Mouse (Mus musculus): ENCODE measurements around the gene 1500015O10Rik. TPM values are rescaled to one million over a fixed set of nuclear protein-coding genes. Genes with fewer than 3 reads are reported as not detected.
A peak's percentile ranks its signal among the peaks of the same experiment; 100 is the strongest.

The 1500015O10Rik gene
- polyA plus RNA-seq, 1 experiment from 2014 or later = 20.7 TPM

DNA sequence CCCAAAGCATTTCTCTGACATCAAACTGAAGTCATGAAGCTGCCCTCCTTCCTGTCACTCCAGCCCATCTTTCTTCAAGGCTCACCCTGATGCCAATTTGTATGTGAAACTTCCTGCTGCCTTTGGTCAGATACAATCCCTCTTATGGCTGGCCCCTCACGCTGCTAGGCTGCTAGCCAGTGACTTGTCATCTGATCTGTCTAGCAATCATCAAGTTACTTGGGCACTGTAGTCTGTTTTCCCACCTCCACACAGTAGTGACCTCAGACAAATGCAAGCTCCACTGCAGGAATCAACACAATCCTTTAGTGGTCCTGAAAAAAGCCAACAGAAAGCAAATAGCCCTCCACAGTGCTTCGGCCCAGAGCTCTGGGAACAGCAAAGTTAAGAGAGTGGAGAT, 50.8 kb downstream of the 1500015O10Rik start:
- 51% methylated on average over 2 of the region's 2 CpGs for WGBS
- no peak overlapping the region for H3K9ac ChIP-seq
- H3K36me3 ChIP-seq = peaks cover 7% of the 10 kb centered on the region
- no peak overlapping the region for H3K4me3 ChIP-seq
- ATAC-seq (ENCODE audit: borderline replicate concordance, extremely low read depth, low FRiP score, low TSS enrichment) = no peak
- no peak overlapping the region for H3K4me2 ChIP-seq
- no peaks in the 10 kb centered on the region for H3K27me3 ChIP-seq
- H3K27ac ChIP-seq = peak overlapping the region; percentile 6; the same call in 1 of the 2 replicates
- H3K4me1 ChIP-seq = 0 out of 2 replicates have a peak, but pooled peaks cover 9% of the 10 kb centered on the region
- H3K9me3 ChIP-seq = no peaks in the 10 kb centered on the region

GRCm38 (mm10) chr1:43781672-43782071, 51.3 kb downstream of the 1500015O10Rik start:
- Histone ChIP-seq H3K27ac (peak overlapping the region; percentile 6; the same call in 1 of the 2 replicates), H3K4me1 (0 out of 2 replicates have a peak, but pooled peaks cover 9% of the 10 kb centered on the region), H3K27me3 (no peaks in the 10 kb centered on the region), H3K4me2 (no peak overlapping the region), H3K9me3 (no peaks in the 10 kb centered on the region), H3K4me3 (no peak overlapping the region), H3K9ac (no peak overlapping the region), H3K36me3 (peaks cover 7% of the 10 kb centered on the region)
- no peak for ATAC-seq (ENCODE audit: borderline replicate concordance, extremely low read depth, low FRiP score, low TSS enrichment)
- WGBS = 51% methylated on average over 3 of the region's 3 CpGs

GRCm38 (mm10) chr1:43782680-43783079, 52.3 kb downstream of the 1500015O10Rik start:
- H3K9me3 ChIP-seq = no peaks in the 10 kb centered on the region
- no peak overlapping the region for H3K9ac ChIP-seq
- peaks cover 7% of the 10 kb centered on the region for H3K36me3 ChIP-seq
- no peak for ATAC-seq (ENCODE audit: borderline replicate concordance, extremely low read depth, low FRiP score, low TSS enrichment)
- H3K4me1 ChIP-seq = 0 out of 2 replicates have a peak, but pooled peaks cover 9% of the 10 kb centered on the region
- no peak overlapping the region for H3K4me2 ChIP-seq
- no peak overlapping the region for H3K4me3 ChIP-seq
- H3K27ac ChIP-seq = no peak overlapping the region
- H3K27me3 ChIP-seq = no peaks in the 10 kb centered on the region
- WGBS = 92% methylated on average over 3 of the region's 3 CpGs

- no peak overlapping the region for H3K4me3 ChIP-seq
- no peaks in the 10 kb centered on the region for H3K27me3 ChIP-seq
- no peaks in the 10 kb centered on the region for H3K9me3 ChIP-seq
- no peak overlapping the region for H3K9ac ChIP-seq
- H3K27ac ChIP-seq = 0 out of 2 replicates have a peak overlapping the region, but pooled peaks have one; percentile 4
- WGBS = 60% methylated on average over 3 of the region's 3 CpGs
- 0 out of 2 replicates have a peak, but pooled peaks cover 9% of the 10 kb centered on the region for H3K4me1 ChIP-seq
- ATAC-seq (ENCODE audit: borderline replicate concordance, extremely low read depth, low FRiP score, low TSS enrichment) = no peak
- peaks cover 7% of the 10 kb centered on the region for H3K36me3 ChIP-seq
- H3K4me2 ChIP-seq = no peak overlapping the region
Observed at GRCm38 (mm10) chr1:43783186-43783585, 52.8 kb downstream of the 1500015O10Rik start.

GRCm38 (mm10) chr1:43785316-43785715, 54.9 kb downstream of the 1500015O10Rik start:
- Histone ChIP-seq H3K4me2 (no peak overlapping the region), H3K27me3 (no peaks in the 10 kb centered on the region), H3K36me3 (no peaks in the 10 kb centered on the region), H3K27ac (no peak overlapping the region), H3K9me3 (no peaks in the 10 kb centered on the region), H3K4me1 (0 out of 2 replicates have a peak, but pooled peaks cover 9% of the 10 kb centered on the region), H3K9ac (no peak overlapping the region), H3K4me3 (no peak overlapping the region)
- ATAC-seq (ENCODE audit: borderline replicate concordance, extremely low read depth, low FRiP score, low TSS enrichment) = no peak
- 73% methylated on average over 5 of the region's 5 CpGs for WGBS

- Histone ChIP-seq H3K36me3 (no peaks in the 10 kb centered on the region), H3K9ac (no peak overlapping the region), H3K4me2 (no peak overlapping the region), H3K4me3 (no peak overlapping the region), H3K4me1 (0 out of 2 replicates have a peak, but pooled peaks cover 4% of the 10 kb centered on the region), H3K27me3 (no peaks in the 10 kb centered on the region), H3K9me3 (no peaks in the 10 kb centered on the region), H3K27ac (no peak overlapping the region)
- ATAC-seq (ENCODE audit: borderline replicate concordance, extremely low read depth, low FRiP score, low TSS enrichment) = no peak
- 82% methylated on average over 5 of the region's 5 CpGs for WGBS
Observed at GRCm38 (mm10) chr1:43786711-43787110, 56.3 kb downstream of the 1500015O10Rik start.

DNA sequence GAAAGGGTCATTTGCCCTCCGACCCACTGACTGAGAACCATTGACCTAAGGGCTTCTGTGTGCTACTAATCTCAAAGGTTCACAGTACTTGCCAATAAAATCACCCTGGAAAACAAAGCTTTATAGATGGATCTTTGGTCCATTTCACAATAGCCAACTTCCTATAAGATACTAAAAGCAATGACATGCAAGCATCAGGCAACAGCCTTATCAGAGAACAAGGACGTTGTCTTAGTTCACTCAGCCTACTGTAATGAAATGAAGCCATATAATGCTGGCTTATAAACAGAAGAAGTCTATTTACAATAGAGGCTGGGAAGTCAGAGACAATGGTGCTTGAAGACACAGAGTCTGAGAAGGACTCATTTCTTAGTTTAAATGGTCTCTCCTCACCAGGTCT, 59.4 kb downstream of the 1500015O10Rik start:
- H3K36me3 ChIP-seq = no peaks in the 10 kb centered on the region; the same call in 1 of the 2 replicates
- 82% methylated on average over 2 of the region's 2 CpGs for WGBS
- no peak for ATAC-seq (ENCODE audit: borderline replicate concordance, extremely low read depth, low FRiP score, low TSS enrichment)
- no peaks in the 10 kb centered on the region for H3K27me3 ChIP-seq
- no peak overlapping the region for H3K9ac ChIP-seq
- H3K9me3 ChIP-seq = no peaks in the 10 kb centered on the region
- no peaks in the 10 kb centered on the region for H3K4me1 ChIP-seq
- H3K4me2 ChIP-seq = no peak overlapping the region
- no peak overlapping the region for H3K27ac ChIP-seq
- H3K4me3 ChIP-seq = no peak overlapping the region

Other genes starting within 250 kb of the 1500015O10Rik start
- gene Uxs1, start 97.2 kb downstream of the 1500015O10Rik start, polyA plus RNA-seq (2015; fragmentation: Nextera tagmentation; extraction: Ambion mirVana) = 27.7 and 29.2 TPM in 2 replicates
- 57.6 and 62.7 TPM in 2 replicates for gene Tpp2, start 203.0 kb downstream of the 1500015O10Rik start, polyA plus RNA-seq (2015; fragmentation: Nextera tagmentation; extraction: Ambion mirVana)